Mouse (Mus musculus): ENCODE measurements around the gene Mif4gd.

GRCm38 (mm10) chr11:115615875-115616274, 3.1 kb upstream of the Mif4gd start:
- TF ChIP-seq POLR2A (IDR thresholded peaks at IDR 0.05; ENCODE audit: borderline replicate concordance, extremely low read depth, insufficient read depth, insufficient read length, poor library complexity, severe bottlenecking) (no peak), CTCF (IDR thresholded peaks at IDR 0.05; ENCODE audit: borderline replicate concordance, extremely low read depth, insufficient read depth, insufficient read length) (no peak)

All from brain, embryonic 14.5 days (tissue).